Mouse (Mus musculus): ENCODE results near the gene Dpysl4. TPM values are rescaled to one million over a fixed set of nuclear protein-coding genes. Genes with fewer than 3 reads are reported as not detected.

Gene Dpysl4
- polyA plus RNA-seq, 1 experiment from 2014 or later, result 5.4 TPM

DNA sequence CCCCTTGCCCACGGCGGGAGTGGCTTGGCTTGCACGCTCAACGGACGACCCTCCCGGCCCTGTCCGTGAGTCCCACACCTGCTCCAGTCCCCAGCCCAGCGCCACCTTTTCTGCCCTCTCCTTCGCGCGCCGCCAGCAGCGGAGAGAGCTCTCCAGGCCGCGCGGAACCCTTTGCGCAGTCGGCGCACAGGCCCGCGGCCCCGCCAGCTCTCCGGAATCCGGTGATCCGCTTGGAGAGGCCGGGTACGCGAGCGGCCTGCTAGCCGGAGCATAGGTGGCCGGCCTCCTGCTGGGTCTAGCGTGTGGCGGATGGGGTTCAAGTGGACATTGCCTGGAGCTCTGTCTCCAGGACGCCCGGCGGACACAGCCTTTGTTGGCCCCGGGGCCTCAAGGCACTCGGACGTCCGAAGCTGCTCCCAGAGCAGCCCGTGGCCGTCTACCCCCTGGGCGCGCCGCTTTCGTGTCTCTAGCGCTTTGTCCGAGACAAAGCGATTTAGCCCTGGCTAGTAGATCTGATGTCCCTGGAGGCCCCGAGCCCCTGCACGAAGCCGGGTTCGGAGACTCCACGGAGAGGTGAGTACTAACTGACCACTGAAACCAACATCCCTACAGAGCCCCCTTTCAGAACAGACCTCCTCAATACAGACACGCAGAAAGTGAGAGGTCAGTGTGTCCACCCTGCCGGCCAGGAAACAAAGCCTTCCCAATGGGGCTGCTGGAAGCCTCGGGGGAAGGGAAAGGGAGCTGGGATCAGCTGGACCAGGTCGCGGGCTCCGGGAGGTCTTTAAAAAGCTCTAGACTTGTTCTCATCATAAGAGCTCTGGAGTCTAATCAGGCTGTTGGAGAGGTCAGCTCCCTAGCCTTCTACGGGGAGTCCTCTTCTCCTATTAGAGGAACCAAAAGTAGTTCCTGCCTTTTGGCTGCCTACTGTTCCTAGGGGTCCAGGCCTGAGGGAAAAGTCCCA is 676 bp downstream of the Dpysl4 start:
- Histone ChIP-seq H3K27me3 (peaks cover 43% of the 10 kb centered on the region), H3K27ac (no peak overlapping the region), H3K4me3 (peak overlapping the region; percentile 55), H3K36me3 (no peaks in the 10 kb centered on the region), H3K9me3 (no peaks in the 10 kb centered on the region), H3K4me2 (peak overlapping the region; percentile 93), H3K4me1 (0 out of 2 replicates have a peak, but pooled peaks cover 5% of the 10 kb centered on the region), H3K9ac (peak overlapping the region; percentile 48)
- WGBS, result 3% methylated on average over 61 of the region's 61 CpGs
- ATAC-seq (ENCODE audit: borderline replicate concordance, extremely low read depth, low FRiP score, low TSS enrichment), result peak; percentile 50; the same call in 1 of the 2 replicates

DNA sequence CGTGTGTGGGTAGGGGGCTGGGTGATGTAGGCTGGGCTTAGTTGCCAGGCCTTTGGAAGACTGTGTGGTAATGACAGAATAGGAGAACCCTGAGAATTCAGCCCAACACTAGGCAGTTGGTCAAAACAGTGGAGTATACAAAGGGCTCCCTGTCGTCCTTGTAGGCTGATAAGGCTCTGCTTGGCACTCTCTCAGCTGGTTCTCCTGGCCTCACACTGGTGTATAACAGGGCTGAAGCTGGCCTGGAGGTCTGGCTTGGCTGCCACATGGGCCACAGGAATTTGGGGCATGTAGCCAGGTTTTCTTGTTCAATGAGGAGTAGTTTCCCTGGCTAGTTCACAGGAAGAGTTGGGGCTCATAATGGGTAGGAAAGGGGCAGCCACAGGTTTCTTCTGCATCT is 2.0 kb downstream of the Dpysl4 start:
- Histone ChIP-seq H3K9me3 (no peaks in the 10 kb centered on the region), H3K9ac (no peak overlapping the region), H3K27me3 (peaks cover 37% of the 10 kb centered on the region), H3K4me2 (no peak overlapping the region), H3K4me1 (0 out of 2 replicates have a peak, but pooled peaks cover 5% of the 10 kb centered on the region), H3K36me3 (no peaks in the 10 kb centered on the region), H3K27ac (no peak overlapping the region), H3K4me3 (no peak overlapping the region)
- 45% methylated on average over 2 of the region's 2 CpGs for WGBS
- no peak for ATAC-seq (ENCODE audit: borderline replicate concordance, extremely low read depth, low FRiP score, low TSS enrichment)

GRCm38 (mm10) chr7:139089892-139090874 is 4.4 kb downstream of the Dpysl4 start:
- no peak for ATAC-seq (ENCODE audit: borderline replicate concordance, extremely low read depth, low FRiP score, low TSS enrichment)
- no peaks in the 10 kb centered on the region for H3K9me3 ChIP-seq
- H3K9ac ChIP-seq, result no peak overlapping the region
- H3K4me3 ChIP-seq, result no peak overlapping the region
- H3K27me3 ChIP-seq, result peaks cover 28% of the 10 kb centered on the region
- no peaks in the 10 kb centered on the region for H3K36me3 ChIP-seq
- WGBS, result 79% methylated on average over 12 of the region's 12 CpGs
- no peak overlapping the region for H3K27ac ChIP-seq
- no peak overlapping the region for H3K4me2 ChIP-seq
- H3K4me1 ChIP-seq, result 0 out of 2 replicates have a peak, but pooled peaks cover 5% of the 10 kb centered on the region

- H3K27ac ChIP-seq, result no peak overlapping the region
- no peak for ATAC-seq (ENCODE audit: borderline replicate concordance, extremely low read depth, low FRiP score, low TSS enrichment)
- H3K36me3 ChIP-seq, result no peaks in the 10 kb centered on the region
- 85% methylated on average over 9 of the region's 9 CpGs for WGBS
- no peak overlapping the region for H3K9ac ChIP-seq
- 0 out of 2 replicates have a peak, but pooled peaks cover under 1% of the 10 kb centered on the region for H3K4me1 ChIP-seq
- H3K4me3 ChIP-seq, result no peak overlapping the region
- H3K9me3 ChIP-seq, result no peaks in the 10 kb centered on the region
- H3K4me2 ChIP-seq, result no peak overlapping the region
- peaks cover 13% of the 10 kb centered on the region for H3K27me3 ChIP-seq
These were observed 5.9 kb downstream of the Dpysl4 start for GRCm38 (mm10) chr7:139091681-139092080.

DNA sequence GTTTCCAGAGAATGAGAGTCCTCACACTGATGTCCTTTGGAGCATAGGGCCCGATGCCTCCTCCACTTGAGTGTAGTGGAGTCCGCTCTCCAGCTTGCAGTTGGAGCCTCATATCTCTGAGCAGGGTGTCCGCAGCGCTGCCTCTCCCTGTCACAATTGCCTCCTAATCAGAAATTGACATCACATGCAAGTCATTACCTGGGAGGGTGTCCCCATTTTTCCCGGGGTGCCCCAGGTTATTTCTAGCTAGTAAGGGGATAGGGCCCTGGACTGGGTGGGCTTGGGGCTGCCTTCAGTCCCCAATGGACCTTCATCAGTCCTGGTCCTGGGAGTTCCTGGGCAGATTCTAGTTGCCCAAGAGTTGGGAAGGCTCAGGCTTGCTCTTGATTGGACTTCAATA is 6.9 kb downstream of the Dpysl4 start:
- H3K4me3 ChIP-seq, result no peak overlapping the region
- 91% methylated on average over 5 of the region's 5 CpGs for WGBS
- H3K9ac ChIP-seq, result no peak overlapping the region
- no peak overlapping the region for H3K4me2 ChIP-seq
- H3K27me3 ChIP-seq, result peaks cover 3% of the 10 kb centered on the region; the same call in 1 of the 2 replicates
- no peaks in the 10 kb centered on the region for H3K4me1 ChIP-seq
- H3K27ac ChIP-seq, result no peak overlapping the region
- no peaks in the 10 kb centered on the region for H3K9me3 ChIP-seq
- H3K36me3 ChIP-seq, result no peaks in the 10 kb centered on the region
- no peak; the same call in 1 of the 2 replicates for ATAC-seq (ENCODE audit: borderline replicate concordance, extremely low read depth, low FRiP score, low TSS enrichment)

GRCm38 (mm10) chr7:139093124-139093523 is 7.3 kb downstream of the Dpysl4 start:
- Histone ChIP-seq H3K27me3 (no peaks in the 10 kb centered on the region), H3K9ac (no peak overlapping the region), H3K4me2 (no peak overlapping the region), H3K27ac (no peak overlapping the region), H3K4me3 (no peak overlapping the region), H3K9me3 (no peaks in the 10 kb centered on the region), H3K4me1 (no peaks in the 10 kb centered on the region), H3K36me3 (no peaks in the 10 kb centered on the region)
- 81% methylated on average over 5 of the region's 5 CpGs for WGBS
- no peak for ATAC-seq (ENCODE audit: borderline replicate concordance, extremely low read depth, low FRiP score, low TSS enrichment)

GRCm38 (mm10) chr7:139093781-139094180 is 8.0 kb downstream of the Dpysl4 start:
- Histone ChIP-seq H3K27me3 (no peaks in the 10 kb centered on the region), H3K4me2 (no peak overlapping the region), H3K36me3 (no peaks in the 10 kb centered on the region), H3K9me3 (no peaks in the 10 kb centered on the region), H3K4me1 (no peaks in the 10 kb centered on the region), H3K27ac (no peak overlapping the region), H3K9ac (no peak overlapping the region), H3K4me3 (no peak overlapping the region)
- 79% methylated on average over 7 of the region's 7 CpGs for WGBS
- ATAC-seq (ENCODE audit: borderline replicate concordance, extremely low read depth, low FRiP score, low TSS enrichment), result no peak

DNA sequence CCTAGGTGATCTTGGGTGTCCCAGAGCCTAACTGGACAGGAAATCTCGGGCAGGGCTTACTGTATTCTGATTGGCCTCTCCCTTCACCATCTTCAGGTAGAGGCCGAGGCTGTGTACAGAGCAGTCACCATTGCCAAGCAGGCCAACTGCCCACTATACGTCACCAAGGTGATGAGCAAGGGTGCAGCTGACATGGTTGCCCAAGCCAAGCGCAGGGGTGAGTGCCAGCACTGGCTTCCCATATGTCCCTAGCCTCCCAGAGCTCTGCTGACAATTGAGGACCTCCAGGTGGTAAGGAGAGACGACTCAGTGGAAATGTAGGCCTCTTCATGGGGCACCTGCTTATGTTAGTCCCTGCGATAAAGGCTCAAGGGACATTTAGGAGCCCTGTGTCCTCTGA is 9.0 kb downstream of the Dpysl4 start:
- Histone ChIP-seq H3K4me3 (no peak overlapping the region), H3K27ac (no peak overlapping the region), H3K4me1 (no peaks in the 10 kb centered on the region), H3K9ac (no peak overlapping the region), H3K9me3 (no peaks in the 10 kb centered on the region), H3K36me3 (no peaks in the 10 kb centered on the region), H3K4me2 (no peak overlapping the region), H3K27me3 (no peaks in the 10 kb centered on the region)
- 75% methylated on average over 6 of the region's 6 CpGs for WGBS
- no peak for ATAC-seq (ENCODE audit: borderline replicate concordance, extremely low read depth, low FRiP score, low TSS enrichment)

- H3K36me3 ChIP-seq, result no peaks in the 10 kb centered on the region
- H3K9me3 ChIP-seq, result no peaks in the 10 kb centered on the region
- H3K4me1 ChIP-seq, result no peaks in the 10 kb centered on the region
- no peak overlapping the region for H3K4me2 ChIP-seq
- no peak overlapping the region for H3K4me3 ChIP-seq
- no peaks in the 10 kb centered on the region for H3K27me3 ChIP-seq
- WGBS, result 80% methylated on average over 7 of the region's 7 CpGs
- ATAC-seq (ENCODE audit: borderline replicate concordance, extremely low read depth, low FRiP score, low TSS enrichment), result no peak
- no peak overlapping the region for H3K9ac ChIP-seq
- H3K27ac ChIP-seq, result no peak overlapping the region
These were observed 9.5 kb downstream of the Dpysl4 start for GRCm38 (mm10) chr7:139095282-139095681.

GRCm38 (mm10) chr7:139096399-139096798 is 10.6 kb downstream of the Dpysl4 start:
- Histone ChIP-seq H3K9me3 (no peaks in the 10 kb centered on the region), H3K9ac (no peak overlapping the region), H3K27ac (no peak overlapping the region), H3K27me3 (no peaks in the 10 kb centered on the region), H3K4me3 (no peak overlapping the region), H3K4me2 (no peak overlapping the region), H3K36me3 (no peaks in the 10 kb centered on the region), H3K4me1 (no peaks in the 10 kb centered on the region)
- ATAC-seq (ENCODE audit: borderline replicate concordance, extremely low read depth, low FRiP score, low TSS enrichment), result no peak
- 86% methylated on average over 6 of the region's 6 CpGs for WGBS

- Histone ChIP-seq H3K9ac (no peak overlapping the region), H3K4me2 (no peak overlapping the region), H3K4me1 (no peaks in the 10 kb centered on the region), H3K9me3 (no peaks in the 10 kb centered on the region), H3K27me3 (no peaks in the 10 kb centered on the region), H3K36me3 (no peaks in the 10 kb centered on the region), H3K27ac (no peak overlapping the region), H3K4me3 (no peak overlapping the region)
- WGBS, result 68% methylated on average over 12 of the region's 12 CpGs
- no peak for ATAC-seq (ENCODE audit: borderline replicate concordance, extremely low read depth, low FRiP score, low TSS enrichment)
These were observed 14.8 kb downstream of the Dpysl4 start for GRCm38 (mm10) chr7:139100531-139101095.

Measured in lung, embryonic 15.5 days (tissue).